Mouse (Mus musculus): Measurements from ENCODE around the gene Eif4e3. TPM values are rescaled to one million over a fixed set of nuclear protein-coding genes. Genes with fewer than 3 reads are reported as not detected.

The Eif4e3 gene
- polyA plus RNA-seq, 1 experiment: not detected

DNA sequence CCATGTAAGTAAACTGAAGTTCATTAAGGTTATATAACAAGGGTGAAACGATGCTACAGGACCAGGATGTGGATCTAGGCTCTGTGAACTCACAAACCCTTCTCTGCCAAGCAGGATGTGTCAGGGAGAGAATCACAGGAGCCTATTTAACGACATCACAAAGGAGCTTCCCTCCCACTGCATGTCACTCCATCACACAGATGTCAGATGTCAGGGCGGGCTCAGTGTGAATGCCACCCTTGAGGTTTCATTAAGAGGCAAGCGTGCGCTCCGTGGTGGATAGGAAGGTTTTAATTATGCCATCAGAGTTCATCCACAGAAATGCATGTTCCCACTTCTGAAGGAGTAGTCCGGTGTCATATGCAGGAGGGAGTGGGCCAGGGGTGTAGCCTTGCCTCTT lies 60.5 kb downstream of the Eif4e3 start:
- H3K4me3 ChIP-seq (replicated peaks): no peak overlapping the region
- no peaks in the 10 kb centered on the region for H3K9me3 ChIP-seq (ENCODE audit: control insufficient read depth, low read length)
- TF ChIP-seq GATA1 (IDR thresholded peaks at IDR 0.05; ENCODE audit: low read length) (no peak), TAL1 (IDR thresholded peaks at IDR 0.05; ENCODE audit: low read length) (no peak)
- H3K27me3 ChIP-seq (ENCODE audit: control insufficient read depth): no peaks in the 10 kb centered on the region
- no peaks in the 10 kb centered on the region for H3K36me3 ChIP-seq (ENCODE audit: control insufficient read depth)
- no peaks in the 10 kb centered on the region for H3K4me1 ChIP-seq (ENCODE audit: control insufficient read depth)

DNA sequence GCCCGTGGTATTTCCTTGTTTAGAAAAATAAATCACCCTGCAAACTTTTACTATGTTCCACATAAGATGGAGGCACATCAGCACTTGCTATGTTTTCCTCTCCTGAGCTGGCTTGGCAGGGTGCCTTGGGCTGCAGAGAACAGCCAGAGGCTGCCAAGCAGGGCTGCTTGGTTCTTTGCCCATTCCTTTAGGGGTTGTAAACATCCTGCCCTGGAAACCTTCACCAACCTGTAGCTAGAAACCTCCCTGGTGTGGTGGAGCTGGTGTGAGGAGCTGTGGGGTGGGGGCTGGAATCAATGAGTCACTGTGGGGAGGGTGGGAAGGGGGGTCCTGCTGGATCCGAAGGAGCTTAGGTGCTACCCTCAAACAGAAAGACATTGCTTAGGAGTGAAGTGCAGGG lies 61.8 kb downstream of the Eif4e3 start:
- H3K4me3 ChIP-seq (replicated peaks): no peak overlapping the region
- no peak for TF ChIP-seq GATA1 (IDR thresholded peaks at IDR 0.05; ENCODE audit: low read length)
- no peak for TF ChIP-seq TAL1 (IDR thresholded peaks at IDR 0.05; ENCODE audit: low read length)
- H3K36me3 ChIP-seq (ENCODE audit: control insufficient read depth): no peaks in the 10 kb centered on the region

DNA sequence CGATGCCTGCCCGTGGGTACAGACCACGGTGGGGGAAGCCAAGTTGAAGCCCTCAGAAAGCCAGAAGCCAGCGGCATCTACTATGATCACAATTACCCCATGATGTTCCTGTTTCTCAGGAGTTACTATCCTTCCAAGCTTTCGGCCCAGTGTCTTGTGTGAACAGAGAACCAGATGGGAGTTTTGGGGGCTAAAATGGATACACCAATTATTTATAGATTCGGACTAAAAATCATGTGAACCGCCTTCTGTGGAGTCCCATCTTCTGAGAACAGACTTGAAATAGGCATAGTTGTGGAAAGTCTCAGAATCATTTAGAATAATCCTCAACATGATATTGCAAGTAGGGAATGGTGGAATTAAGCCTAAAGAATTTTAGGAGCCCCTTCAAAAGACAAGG lies 64.1 kb downstream of the Eif4e3 start:
- TF ChIP-seq GATA1 (IDR thresholded peaks at IDR 0.05; ENCODE audit: low read length) (no peak), TAL1 (IDR thresholded peaks at IDR 0.05; ENCODE audit: low read length) (no peak)
- H3K27me3 ChIP-seq (ENCODE audit: control insufficient read depth): no peaks in the 10 kb centered on the region

More for the DNA sequence above, 61.8 kb downstream of the Eif4e3 start:
- H3K9me3 ChIP-seq (ENCODE audit: control insufficient read depth, low read length): no peaks in the 10 kb centered on the region
- no peaks in the 10 kb centered on the region for H3K27me3 ChIP-seq (ENCODE audit: control insufficient read depth)
- no peaks in the 10 kb centered on the region for H3K4me1 ChIP-seq (ENCODE audit: control insufficient read depth)

DNA sequence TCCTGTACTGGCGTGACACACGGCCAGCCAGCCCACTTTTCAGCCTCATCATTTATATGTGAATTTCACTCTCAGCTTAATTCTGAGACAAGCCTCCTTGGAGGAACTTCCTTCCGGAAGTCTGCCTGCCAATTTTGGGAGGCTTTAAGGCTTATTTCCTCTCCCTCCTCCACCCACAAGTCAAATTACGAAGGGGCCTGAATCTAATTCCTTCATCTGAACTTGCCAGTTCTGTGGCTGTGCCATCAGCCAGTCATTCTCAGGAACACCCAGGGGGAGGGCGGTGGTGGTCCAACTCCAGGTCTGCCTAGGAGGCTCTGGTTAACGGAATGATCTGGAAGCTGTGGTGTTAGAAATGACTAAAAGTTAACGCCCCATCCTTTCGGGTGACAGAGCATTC lies 65.7 kb downstream of the Eif4e3 start:
- Histone ChIP-seq H3K27me3 (ENCODE audit: control insufficient read depth) (no peaks in the 10 kb centered on the region), H3K4me1 (ENCODE audit: control insufficient read depth) (no peaks in the 10 kb centered on the region), H3K4me3 (replicated peaks) (no peak overlapping the region), H3K36me3 (ENCODE audit: control insufficient read depth) (no peaks in the 10 kb centered on the region), H3K9me3 (ENCODE audit: control insufficient read depth, low read length) (no peaks in the 10 kb centered on the region)
- no peak for TF ChIP-seq TAL1 (IDR thresholded peaks at IDR 0.05; ENCODE audit: low read length)
- no peak for TF ChIP-seq GATA1 (IDR thresholded peaks at IDR 0.05; ENCODE audit: low read length)

More for the DNA sequence above, 64.1 kb downstream of the Eif4e3 start:
- Histone ChIP-seq H3K4me1 (ENCODE audit: control insufficient read depth) (no peaks in the 10 kb centered on the region), H3K36me3 (ENCODE audit: control insufficient read depth) (no peaks in the 10 kb centered on the region), H3K4me3 (replicated peaks) (no peak overlapping the region), H3K9me3 (ENCODE audit: control insufficient read depth, low read length) (no peaks in the 10 kb centered on the region)

DNA sequence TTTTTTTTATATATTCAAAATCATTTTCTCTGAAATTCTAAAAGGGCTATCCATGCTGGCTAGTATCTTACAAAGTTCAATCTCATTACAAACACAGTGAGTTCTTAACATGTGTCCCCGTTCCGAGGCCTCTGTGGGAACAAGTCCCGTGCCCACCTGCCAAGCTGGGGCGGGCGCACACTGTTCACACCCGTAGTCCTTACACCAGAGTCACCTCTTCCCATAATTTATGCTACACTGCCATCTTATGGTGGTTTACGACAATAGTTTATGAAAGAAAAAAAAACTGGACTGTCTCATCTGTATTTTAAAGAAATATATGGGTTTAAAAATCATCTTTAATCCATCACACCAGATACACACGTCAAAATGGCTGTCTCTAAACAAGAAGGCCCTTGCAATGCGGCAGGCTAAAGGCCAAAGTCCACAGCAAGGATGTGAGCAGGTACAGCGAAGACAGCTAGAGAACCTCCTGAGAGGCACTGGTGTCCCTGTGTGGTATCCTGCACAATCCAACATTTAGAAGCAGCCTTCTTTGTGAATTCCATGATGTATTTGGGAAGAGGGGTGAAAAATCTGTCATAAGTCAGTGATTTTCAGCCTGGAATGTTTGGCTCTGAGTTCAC lies 66.3 kb downstream of the Eif4e3 start:
- no peaks in the 10 kb centered on the region for H3K36me3 ChIP-seq (ENCODE audit: control insufficient read depth)
- TF ChIP-seq TAL1 (IDR thresholded peaks at IDR 0.05; ENCODE audit: low read length): no peak
- no peak for TF ChIP-seq GATA1 (IDR thresholded peaks at IDR 0.05; ENCODE audit: low read length)
- H3K4me3 ChIP-seq (replicated peaks): no peak overlapping the region
- H3K27me3 ChIP-seq (ENCODE audit: control insufficient read depth): no peaks in the 10 kb centered on the region
- no peaks in the 10 kb centered on the region for H3K4me1 ChIP-seq (ENCODE audit: control insufficient read depth)
- no peaks in the 10 kb centered on the region for H3K9me3 ChIP-seq (ENCODE audit: control insufficient read depth, low read length)

DNA sequence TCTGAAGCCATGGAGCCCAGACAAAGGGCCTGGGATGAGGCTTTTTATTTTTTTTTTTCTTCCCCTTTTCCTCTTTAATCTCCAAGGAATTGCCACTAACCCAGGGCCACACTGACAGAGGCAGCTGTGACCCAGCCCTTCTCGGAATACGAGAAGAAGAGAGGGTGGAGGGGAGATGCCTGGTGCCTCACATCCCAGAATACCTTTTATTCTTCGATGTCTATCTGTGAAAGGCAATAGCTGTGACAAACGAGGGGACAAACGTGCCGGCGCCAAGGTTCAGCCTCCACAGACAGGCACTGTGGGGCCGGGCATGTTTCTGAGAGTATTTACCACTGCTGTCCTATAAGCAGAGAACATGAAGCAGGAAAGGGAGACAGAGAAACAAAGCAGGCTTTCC lies 66.9 kb downstream of the Eif4e3 start:
- TF ChIP-seq GATA1 (IDR thresholded peaks at IDR 0.05; ENCODE audit: low read length) (no peak), TAL1 (IDR thresholded peaks at IDR 0.05; ENCODE audit: low read length) (no peak)
- no peaks in the 10 kb centered on the region for H3K36me3 ChIP-seq (ENCODE audit: control insufficient read depth)
- no peaks in the 10 kb centered on the region for H3K27me3 ChIP-seq (ENCODE audit: control insufficient read depth)
- H3K4me3 ChIP-seq (replicated peaks): no peak overlapping the region
- H3K9me3 ChIP-seq (ENCODE audit: control insufficient read depth, low read length): no peaks in the 10 kb centered on the region
- H3K4me1 ChIP-seq (ENCODE audit: control insufficient read depth): no peaks in the 10 kb centered on the region

DNA sequence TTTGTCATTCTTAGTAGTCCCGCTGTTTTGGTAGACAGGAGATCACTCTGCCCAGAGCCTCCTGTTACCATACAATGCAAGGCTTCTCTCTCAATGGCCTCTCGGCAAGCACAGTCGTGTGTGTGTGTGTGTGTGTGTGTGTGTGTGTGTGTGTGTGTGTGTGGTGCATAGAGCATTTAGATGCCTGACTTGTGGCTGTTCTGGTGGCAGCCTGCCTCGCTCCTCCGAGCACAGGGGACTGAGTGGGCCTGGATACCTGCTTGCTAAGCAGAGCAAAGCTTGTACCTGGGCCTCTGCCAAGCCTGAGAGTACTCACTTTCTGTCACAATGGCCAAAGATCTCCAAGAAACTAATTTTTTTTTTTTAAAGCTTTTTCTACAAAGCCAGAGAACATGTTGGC lies 67.3 kb downstream of the Eif4e3 start:
- H3K4me3 ChIP-seq (replicated peaks): no peak overlapping the region
- no peaks in the 10 kb centered on the region for H3K9me3 ChIP-seq (ENCODE audit: control insufficient read depth, low read length)
- no peaks in the 10 kb centered on the region for H3K4me1 ChIP-seq (ENCODE audit: control insufficient read depth)
- TF ChIP-seq GATA1 (IDR thresholded peaks at IDR 0.05; ENCODE audit: low read length) (no peak), TAL1 (IDR thresholded peaks at IDR 0.05; ENCODE audit: low read length) (no peak)
- no peaks in the 10 kb centered on the region for H3K36me3 ChIP-seq (ENCODE audit: control insufficient read depth)
- no peaks in the 10 kb centered on the region for H3K27me3 ChIP-seq (ENCODE audit: control insufficient read depth)

DNA sequence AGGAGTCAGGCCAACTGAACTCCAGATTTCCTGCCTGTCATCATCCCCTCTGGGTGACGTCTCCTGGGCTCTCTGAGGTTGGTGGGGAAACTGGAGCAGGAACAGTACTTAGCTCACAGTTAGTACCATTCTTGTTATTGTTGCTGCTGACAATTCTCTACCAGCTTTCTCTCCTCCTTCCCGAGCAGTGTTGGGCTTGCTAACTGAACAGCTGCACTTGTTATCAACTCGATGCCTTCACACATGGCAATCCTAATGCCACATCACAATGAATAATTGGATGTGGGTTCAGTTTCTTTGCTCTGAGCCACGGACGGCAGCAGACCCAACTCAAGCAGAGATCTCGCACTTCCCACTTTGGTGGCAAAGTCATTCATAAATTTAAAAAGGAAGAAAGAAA lies 89.5 kb downstream of the Eif4e3 start:
- no peaks in the 10 kb centered on the region for H3K36me3 ChIP-seq (ENCODE audit: control insufficient read depth)
- TF ChIP-seq GATA1 (IDR thresholded peaks at IDR 0.05; ENCODE audit: low read length) (no peak), TAL1 (IDR thresholded peaks at IDR 0.05; ENCODE audit: low read length) (no peak)
- H3K4me1 ChIP-seq (ENCODE audit: control insufficient read depth): no peaks in the 10 kb centered on the region
- H3K9me3 ChIP-seq (ENCODE audit: control insufficient read depth, low read length): no peaks in the 10 kb centered on the region
- H3K4me3 ChIP-seq (replicated peaks): no peak overlapping the region
- H3K27me3 ChIP-seq (ENCODE audit: control insufficient read depth): no peaks in the 10 kb centered on the region

DNA sequence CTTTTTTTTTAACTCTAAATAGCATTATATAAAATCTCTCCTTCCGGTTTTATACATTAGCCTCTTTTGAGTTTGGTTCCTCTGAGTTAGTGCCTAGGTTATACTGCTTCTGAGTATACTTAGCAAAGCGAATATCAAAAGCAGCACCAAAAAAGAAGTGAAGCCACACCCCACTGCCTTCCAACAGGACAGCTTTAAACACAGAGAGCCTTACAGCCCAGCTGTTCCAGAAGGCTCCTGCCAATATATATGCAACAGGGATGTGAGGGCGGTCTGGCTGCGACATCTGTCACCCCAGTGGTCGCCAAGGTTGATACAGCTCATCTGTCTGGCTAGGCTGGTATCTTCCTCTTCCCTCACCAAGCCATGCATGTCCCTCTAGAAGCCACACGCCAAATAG lies 90.9 kb downstream of the Eif4e3 start:
- Histone ChIP-seq H3K4me3 (replicated peaks) (no peak overlapping the region), H3K4me1 (ENCODE audit: control insufficient read depth) (no peaks in the 10 kb centered on the region), H3K36me3 (ENCODE audit: control insufficient read depth) (no peaks in the 10 kb centered on the region), H3K9me3 (ENCODE audit: control insufficient read depth, low read length) (no peaks in the 10 kb centered on the region), H3K27me3 (ENCODE audit: control insufficient read depth) (no peaks in the 10 kb centered on the region)
- TF ChIP-seq TAL1 (IDR thresholded peaks at IDR 0.05; ENCODE audit: low read length): no peak
- TF ChIP-seq GATA1 (IDR thresholded peaks at IDR 0.05; ENCODE audit: low read length): no peak

Other genes with a start within 250 kb of the Eif4e3 start
- gene Foxp1, start 144.1 kb downstream of the Eif4e3 start, polyA plus RNA-seq (2012): 1.7 and 2.4 TPM in 2 replicates
- not detected in 2 replicates for gene Gm20696, start within 50 bp of the Eif4e3 start, polyA plus RNA-seq (2012)
- not detected in 2 replicates for gene Gpr27, start 25.9 kb upstream of the Eif4e3 start, polyA plus RNA-seq (2012)
- gene Prok2, start 59.6 kb upstream of the Eif4e3 start, polyA plus RNA-seq (2012): not detected in 2 replicates